Mouse (Mus musculus): ENCODE measurements around the gene Dcun1d3. TPM values are rescaled to one million over a fixed set of nuclear protein-coding genes. Genes with fewer than 3 reads are reported as not detected.

Gene Dcun1d3
- polyA plus RNA-seq, 1 experiment from 2014 or later, result 7.0 TPM

GRCm38 (mm10) chr7:119879171-119879570, 16.9 kb downstream of the Dcun1d3 start:
- Histone ChIP-seq H3K27ac (no peak overlapping the region), H3K36me3 (ENCODE audit: insufficient read depth, low read length) (no peaks in the 10 kb centered on the region), H3K27me3 (ENCODE audit: insufficient read depth, low read length) (no peaks in the 10 kb centered on the region), H3K4me1 (replicated peaks; ENCODE audit: insufficient read depth, low read length) (no peaks in the 10 kb centered on the region), H3K9ac (ENCODE audit: low read depth, low read length) (no peak overlapping the region), H3K9me3 (replicated peaks; ENCODE audit: low read length) (no peaks in the 10 kb centered on the region), H3K4me2 (ENCODE audit: low read length) (no peak overlapping the region), H3K4me3 (replicated peaks; ENCODE audit: low read depth, low read length) (no peak overlapping the region)
- TF ChIP-seq CTCF (IDR thresholded peaks at IDR 0.05; ENCODE audit: low read depth), result no peak
- ATAC-seq (replicated peaks; ENCODE audit: low FRiP score, low read depth), result no peak
- 91% methylated on average over 4 of the region's 4 CpGs for WGBS
- no peak for DNase-seq (ENCODE audit: low spot score)

- no peak overlapping the region for H3K27ac ChIP-seq
- 44% methylated on average over 3 of the region's 3 CpGs for WGBS
- DNase-seq (ENCODE audit: low spot score) (no peak), ATAC-seq (replicated peaks; ENCODE audit: low FRiP score, low read depth) (no peak)
- H3K9me3 ChIP-seq (replicated peaks; ENCODE audit: low read length), result no peaks in the 10 kb centered on the region
- no peaks in the 10 kb centered on the region for H3K4me1 ChIP-seq (replicated peaks; ENCODE audit: insufficient read depth, low read length)
- H3K36me3 ChIP-seq (ENCODE audit: insufficient read depth, low read length), result no peaks in the 10 kb centered on the region
- H3K4me2 ChIP-seq (ENCODE audit: low read length), result no peak overlapping the region
- no peak overlapping the region for H3K9ac ChIP-seq (ENCODE audit: low read depth, low read length)
- no peak overlapping the region for H3K4me3 ChIP-seq (replicated peaks; ENCODE audit: low read depth, low read length)
- no peak for TF ChIP-seq CTCF (IDR thresholded peaks at IDR 0.05; ENCODE audit: low read depth)
- no peaks in the 10 kb centered on the region for H3K27me3 ChIP-seq (ENCODE audit: insufficient read depth, low read length)
Measured at GRCm38 (mm10) chr7:119875776-119876440, 20.2 kb downstream of the Dcun1d3 start.

GRCm38 (mm10) chr7:119873050-119873449, 23.0 kb downstream of the Dcun1d3 start:
- Histone ChIP-seq H3K9ac (ENCODE audit: low read depth, low read length) (no peak overlapping the region), H3K27me3 (ENCODE audit: insufficient read depth, low read length) (no peaks in the 10 kb centered on the region), H3K9me3 (replicated peaks; ENCODE audit: low read length) (no peaks in the 10 kb centered on the region), H3K4me3 (replicated peaks; ENCODE audit: low read depth, low read length) (no peak overlapping the region), H3K4me1 (replicated peaks; ENCODE audit: insufficient read depth, low read length) (no peaks in the 10 kb centered on the region), H3K4me2 (ENCODE audit: low read length) (no peak overlapping the region), H3K36me3 (ENCODE audit: insufficient read depth, low read length) (no peaks in the 10 kb centered on the region), H3K27ac (no peak overlapping the region)
- DNase-seq (ENCODE audit: low spot score) (no peak), ATAC-seq (replicated peaks; ENCODE audit: low FRiP score, low read depth) (no peak)
- no peak for TF ChIP-seq CTCF (IDR thresholded peaks at IDR 0.05; ENCODE audit: low read depth)
- 69% methylated on average over 2 of the region's 2 CpGs for WGBS

- no peak overlapping the region for H3K9ac ChIP-seq (ENCODE audit: low read depth, low read length)
- no peak for TF ChIP-seq CTCF (IDR thresholded peaks at IDR 0.05; ENCODE audit: low read depth)
- no peak overlapping the region for H3K4me2 ChIP-seq (ENCODE audit: low read length)
- no peaks in the 10 kb centered on the region for H3K9me3 ChIP-seq (replicated peaks; ENCODE audit: low read length)
- H3K27ac ChIP-seq, result no peak overlapping the region
- no peaks in the 10 kb centered on the region for H3K27me3 ChIP-seq (ENCODE audit: insufficient read depth, low read length)
- H3K4me3 ChIP-seq (replicated peaks; ENCODE audit: low read depth, low read length), result no peak overlapping the region
- no peak for DNase-seq (ENCODE audit: low spot score)
- H3K36me3 ChIP-seq (ENCODE audit: insufficient read depth, low read length), result no peaks in the 10 kb centered on the region
- no peak for ATAC-seq (replicated peaks; ENCODE audit: low FRiP score, low read depth)
- no peaks in the 10 kb centered on the region for H3K4me1 ChIP-seq (replicated peaks; ENCODE audit: insufficient read depth, low read length)
- 93% methylated on average over 4 of the region's 4 CpGs for WGBS
Measured at GRCm38 (mm10) chr7:119872204-119872603, 23.9 kb downstream of the Dcun1d3 start.

- no peak for DNase-seq (ENCODE audit: low spot score)
- Histone ChIP-seq H3K9ac (ENCODE audit: low read depth, low read length) (no peak overlapping the region), H3K9me3 (replicated peaks; ENCODE audit: low read length) (no peaks in the 10 kb centered on the region), H3K4me3 (replicated peaks; ENCODE audit: low read depth, low read length) (no peak overlapping the region), H3K27ac (no peak overlapping the region), H3K4me1 (replicated peaks; ENCODE audit: insufficient read depth, low read length) (no peaks in the 10 kb centered on the region), H3K4me2 (ENCODE audit: low read length) (no peak overlapping the region), H3K36me3 (ENCODE audit: insufficient read depth, low read length) (no peaks in the 10 kb centered on the region), H3K27me3 (ENCODE audit: insufficient read depth, low read length) (no peaks in the 10 kb centered on the region)
- TF ChIP-seq CTCF (IDR thresholded peaks at IDR 0.05; ENCODE audit: low read depth), result no peak
- WGBS, result 34% methylated on average over 1 of the region's 1 CpGs
- ATAC-seq (replicated peaks; ENCODE audit: low FRiP score, low read depth), result no peak
Measured at GRCm38 (mm10) chr7:119866136-119866535, 30.0 kb downstream of the Dcun1d3 start.

- H3K9me3 ChIP-seq (replicated peaks; ENCODE audit: low read length), result no peaks in the 10 kb centered on the region
- H3K4me2 ChIP-seq (ENCODE audit: low read length), result no peak overlapping the region
- no peaks in the 10 kb centered on the region for H3K27me3 ChIP-seq (ENCODE audit: insufficient read depth, low read length)
- 87% methylated on average over 5 of the region's 5 CpGs for WGBS
- H3K4me1 ChIP-seq (replicated peaks; ENCODE audit: insufficient read depth, low read length), result no peaks in the 10 kb centered on the region
- ATAC-seq (replicated peaks; ENCODE audit: low FRiP score, low read depth) (no peak), DNase-seq (ENCODE audit: low spot score) (no peak)
- H3K4me3 ChIP-seq (replicated peaks; ENCODE audit: low read depth, low read length), result no peak overlapping the region
- H3K36me3 ChIP-seq (ENCODE audit: insufficient read depth, low read length), result 0 out of 2 replicates have a peak, but pooled peaks cover 1% of the 10 kb centered on the region
- no peak overlapping the region for H3K9ac ChIP-seq (ENCODE audit: low read depth, low read length)
- no peak overlapping the region for H3K27ac ChIP-seq
- TF ChIP-seq CTCF (IDR thresholded peaks at IDR 0.05; ENCODE audit: low read depth), result no peak
Measured at GRCm38 (mm10) chr7:119864500-119864899, 31.6 kb downstream of the Dcun1d3 start.

- H3K27me3 ChIP-seq (ENCODE audit: insufficient read depth, low read length), result no peaks in the 10 kb centered on the region
- no peak for TF ChIP-seq CTCF (IDR thresholded peaks at IDR 0.05; ENCODE audit: low read depth)
- no peak overlapping the region for H3K4me3 ChIP-seq (replicated peaks; ENCODE audit: low read depth, low read length)
- peaks cover 14% of the 10 kb centered on the region; the same call in 1 of the 2 replicates for H3K36me3 ChIP-seq (ENCODE audit: insufficient read depth, low read length)
- H3K4me1 ChIP-seq (replicated peaks; ENCODE audit: insufficient read depth, low read length), result no peaks in the 10 kb centered on the region
- no peak overlapping the region for H3K4me2 ChIP-seq (ENCODE audit: low read length)
- no peak overlapping the region for H3K9ac ChIP-seq (ENCODE audit: low read depth, low read length)
- 28% methylated on average over 1 of the region's 1 CpGs for WGBS
- DNase-seq (ENCODE audit: low spot score) (no peak), ATAC-seq (replicated peaks; ENCODE audit: low FRiP score, low read depth) (no peak)
- peak overlapping the region; percentile 39; the same call in 1 of the 2 replicates for H3K27ac ChIP-seq
- no peaks in the 10 kb centered on the region for H3K9me3 ChIP-seq (replicated peaks; ENCODE audit: low read length)
Measured at GRCm38 (mm10) chr7:119862167-119862566, 33.9 kb downstream of the Dcun1d3 start.
